Mouse (Mus musculus): ENCODE measurements at regions not wholly inside any gene's neighbourhood (a gene's known extent, or its start where the extent isn't known, plus 50 kb on each side); places are given as distances from the start of the nearest gene placed in this dataset.
"Not testable (repeated sequence)": the region's sequence is repeated elsewhere in the genome, so short reads cannot be mapped to it uniquely, and the experiment has no call there.

- no peak overlapping the region for H3K27ac ChIP-seq (ENCODE audit: low read depth, low read length)
- H3K4me2 ChIP-seq (ENCODE audit: low read length), result no peak overlapping the region
- ATAC-seq (no peak), DNase-seq (ENCODE audit: low spot score) (no peak)
- H3K4me3 ChIP-seq (ENCODE audit: low read depth, low read length), result no peak overlapping the region
- no peaks in the 10 kb centered on the region for H3K4me1 ChIP-seq (ENCODE audit: control insufficient read depth, insufficient read depth, low read length)
- H3K27me3 ChIP-seq (replicated peaks; ENCODE audit: control insufficient read depth, insufficient read depth, low read length), result no peaks in the 10 kb centered on the region
- no peaks in the 10 kb centered on the region for H3K36me3 ChIP-seq (ENCODE audit: control insufficient read depth, insufficient read depth, low read length)
- 76% methylated on average over 4 of the region's 4 CpGs for WGBS
- no peaks in the 10 kb centered on the region for H3K9me3 ChIP-seq (replicated peaks; ENCODE audit: control insufficient read depth, low read length)
- H3K9ac ChIP-seq (ENCODE audit: low read length), result no peak overlapping the region
Measured at GRCm38 (mm10) chr12:65450845-65451244, 225.5 kb downstream of the Wdr20rt start.

GRCm38 (mm10) chr12:65455683-65456082 is 230.4 kb downstream of the Wdr20rt start:
- WGBS, result 93% methylated on average over 3 of the region's 3 CpGs
- H3K4me2 ChIP-seq (ENCODE audit: low read length), result no peak overlapping the region
- no peak overlapping the region for H3K27ac ChIP-seq (ENCODE audit: low read depth, low read length)
- ATAC-seq (no peak), DNase-seq (ENCODE audit: low spot score) (no peak)
- no peaks in the 10 kb centered on the region for H3K36me3 ChIP-seq (ENCODE audit: control insufficient read depth, insufficient read depth, low read length)
- no peaks in the 10 kb centered on the region for H3K27me3 ChIP-seq (replicated peaks; ENCODE audit: control insufficient read depth, insufficient read depth, low read length)
- H3K9ac ChIP-seq (ENCODE audit: low read length), result no peak overlapping the region
- H3K4me3 ChIP-seq (ENCODE audit: low read depth, low read length), result no peak overlapping the region
- H3K9me3 ChIP-seq (replicated peaks; ENCODE audit: control insufficient read depth, low read length), result no peaks in the 10 kb centered on the region
- no peaks in the 10 kb centered on the region for H3K4me1 ChIP-seq (ENCODE audit: control insufficient read depth, insufficient read depth, low read length)

GRCm38 (mm10) chr12:65456956-65457355 is 231.6 kb downstream of the Wdr20rt start:
- H3K9me3 ChIP-seq (replicated peaks; ENCODE audit: control insufficient read depth, low read length), result no peaks in the 10 kb centered on the region
- WGBS, result 79% methylated on average over 3 of the region's 3 CpGs
- ATAC-seq (no peak), DNase-seq (ENCODE audit: low spot score) (no peak)
- no peak overlapping the region for H3K9ac ChIP-seq (ENCODE audit: low read length)
- H3K4me1 ChIP-seq (ENCODE audit: control insufficient read depth, insufficient read depth, low read length), result no peaks in the 10 kb centered on the region
- no peak overlapping the region for H3K4me3 ChIP-seq (ENCODE audit: low read depth, low read length)
- no peak overlapping the region for H3K27ac ChIP-seq (ENCODE audit: low read depth, low read length)
- no peak overlapping the region for H3K4me2 ChIP-seq (ENCODE audit: low read length)
- no peaks in the 10 kb centered on the region for H3K36me3 ChIP-seq (ENCODE audit: control insufficient read depth, insufficient read depth, low read length)
- no peaks in the 10 kb centered on the region for H3K27me3 ChIP-seq (replicated peaks; ENCODE audit: control insufficient read depth, insufficient read depth, low read length)

- no peak overlapping the region for H3K9ac ChIP-seq (ENCODE audit: low read length)
- H3K27ac ChIP-seq (ENCODE audit: low read depth, low read length), result no peak overlapping the region
- H3K4me2 ChIP-seq (ENCODE audit: low read length), result no peak overlapping the region
- no peaks in the 10 kb centered on the region for H3K9me3 ChIP-seq (replicated peaks; ENCODE audit: control insufficient read depth, low read length)
- no peak overlapping the region for H3K4me3 ChIP-seq (ENCODE audit: low read depth, low read length)
- H3K36me3 ChIP-seq (ENCODE audit: control insufficient read depth, insufficient read depth, low read length), result no peaks in the 10 kb centered on the region
- ATAC-seq, result no peak
- H3K27me3 ChIP-seq (replicated peaks; ENCODE audit: control insufficient read depth, insufficient read depth, low read length), result no peaks in the 10 kb centered on the region
- H3K4me1 ChIP-seq (ENCODE audit: control insufficient read depth, insufficient read depth, low read length), result no peaks in the 10 kb centered on the region
- DNase-seq (ENCODE audit: low spot score), result no peak
- 72% methylated on average over 2 of the region's 2 CpGs for WGBS
Measured at GRCm38 (mm10) chr12:65464246-65464645, 238.9 kb downstream of the Wdr20rt start.

- H3K27ac ChIP-seq (ENCODE audit: low read depth, low read length), result not testable (repeated sequence)
- WGBS, result 60% methylated on average over 9 of the region's 9 CpGs
Measured at GRCm38 (mm10) chr12:65478674-65479073, 253.4 kb downstream of the Wdr20rt start.

GRCm38 (mm10) chr12:65480829-65481228 is 255.5 kb downstream of the Wdr20rt start:
- H3K36me3 ChIP-seq (ENCODE audit: control insufficient read depth, insufficient read depth, low read length), result no peaks in the 10 kb centered on the region
- no peaks in the 10 kb centered on the region for H3K4me1 ChIP-seq (ENCODE audit: control insufficient read depth, insufficient read depth, low read length)
- 80% methylated on average over 4 of the region's 4 CpGs for WGBS
- no peak overlapping the region for H3K9ac ChIP-seq (ENCODE audit: low read length)
- no peak overlapping the region for H3K4me2 ChIP-seq (ENCODE audit: low read length)
- H3K27me3 ChIP-seq (replicated peaks; ENCODE audit: control insufficient read depth, insufficient read depth, low read length), result no peaks in the 10 kb centered on the region
- no peak overlapping the region for H3K4me3 ChIP-seq (ENCODE audit: low read depth, low read length)
- no peak for DNase-seq (ENCODE audit: low spot score)
- no peak overlapping the region for H3K27ac ChIP-seq (ENCODE audit: low read depth, low read length)
- no peaks in the 10 kb centered on the region for H3K9me3 ChIP-seq (replicated peaks; ENCODE audit: control insufficient read depth, low read length)
- no peak for ATAC-seq

More at GRCm38 (mm10) chr12:65478674-65479073, 253.4 kb downstream of the Wdr20rt start:
- not testable (repeated sequence) for H3K4me3 ChIP-seq (ENCODE audit: low read depth, low read length); H3K9me3 ChIP-seq (replicated peaks; ENCODE audit: control insufficient read depth, low read length); H3K4me1 ChIP-seq (ENCODE audit: control insufficient read depth, insufficient read depth, low read length); ATAC-seq; H3K36me3 ChIP-seq (ENCODE audit: control insufficient read depth, insufficient read depth, low read length); DNase-seq (ENCODE audit: low spot score); H3K4me2 ChIP-seq (ENCODE audit: low read length); H3K9ac ChIP-seq (ENCODE audit: low read length); H3K27me3 ChIP-seq (replicated peaks; ENCODE audit: control insufficient read depth, insufficient read depth, low read length)

DNA sequence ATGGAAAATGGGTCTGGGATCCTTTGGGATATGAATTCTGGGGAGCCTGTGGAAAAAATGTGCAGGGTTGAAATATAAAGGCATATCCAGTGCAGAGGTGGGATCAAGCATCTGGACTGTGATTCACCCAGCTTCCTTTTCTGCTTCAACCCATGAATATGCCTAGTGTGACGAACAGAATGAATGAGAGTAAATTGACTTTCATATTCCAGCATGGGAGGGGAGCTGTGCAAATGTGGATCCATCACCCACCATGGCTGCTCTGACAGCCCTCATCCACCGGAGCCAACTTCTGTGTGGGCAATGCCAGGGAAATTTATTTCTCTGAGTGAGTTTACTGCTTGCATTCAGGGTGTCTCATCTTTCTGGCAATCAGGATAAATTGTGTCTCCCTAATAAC is 265.8 kb downstream of the Wdr20rt start:
- H3K4me3 ChIP-seq (ENCODE audit: low read depth, low read length), result no peak overlapping the region
- DNase-seq (ENCODE audit: low spot score) (no peak), ATAC-seq (no peak)
- H3K9me3 ChIP-seq (replicated peaks; ENCODE audit: control insufficient read depth, low read length), result no peaks in the 10 kb centered on the region
- no peaks in the 10 kb centered on the region for H3K36me3 ChIP-seq (ENCODE audit: control insufficient read depth, insufficient read depth, low read length)
- 83% methylated on average over 2 of the region's 2 CpGs for WGBS
- no peak overlapping the region for H3K9ac ChIP-seq (ENCODE audit: low read length)
- H3K27me3 ChIP-seq (replicated peaks; ENCODE audit: control insufficient read depth, insufficient read depth, low read length), result no peaks in the 10 kb centered on the region
- no peak overlapping the region for H3K27ac ChIP-seq (ENCODE audit: low read depth, low read length)
- H3K4me1 ChIP-seq (ENCODE audit: control insufficient read depth, insufficient read depth, low read length), result no peaks in the 10 kb centered on the region
- no peak overlapping the region for H3K4me2 ChIP-seq (ENCODE audit: low read length)

DNA sequence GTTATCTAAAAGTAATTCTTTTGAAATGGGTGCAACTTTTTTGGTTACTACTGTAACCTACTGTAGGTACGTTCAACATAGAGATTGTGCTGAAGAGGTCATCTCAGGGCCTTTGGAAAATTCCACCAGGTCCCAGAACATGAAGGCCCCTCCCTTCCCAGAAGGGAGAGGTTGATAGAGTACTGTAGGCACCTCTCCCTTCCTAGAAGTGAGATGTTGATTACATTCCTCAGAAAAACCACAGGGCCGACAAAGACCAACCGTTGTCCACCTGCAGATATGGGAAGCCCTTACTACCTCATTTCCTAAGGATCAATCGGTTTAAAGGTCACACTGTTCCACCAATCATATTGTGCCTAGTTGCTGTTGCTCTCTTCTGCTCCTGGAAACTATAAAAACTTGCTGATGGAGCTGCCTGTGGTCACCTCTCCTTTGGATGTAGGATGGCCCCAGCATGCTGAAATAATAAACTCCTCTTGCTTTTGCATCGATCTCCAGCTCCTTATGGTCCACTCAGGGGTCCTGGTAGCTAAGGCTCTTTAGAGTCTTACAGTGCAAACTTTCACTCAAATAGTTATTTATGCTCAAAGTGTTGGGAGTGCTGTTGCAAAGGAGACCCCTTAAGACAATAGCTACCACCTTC is 269.2 kb downstream of the Wdr20rt start:
- no peak for ATAC-seq
- no peak overlapping the region for H3K9ac ChIP-seq (ENCODE audit: low read length)
- no peaks in the 10 kb centered on the region for H3K27me3 ChIP-seq (replicated peaks; ENCODE audit: control insufficient read depth, insufficient read depth, low read length)
- no peaks in the 10 kb centered on the region for H3K36me3 ChIP-seq (ENCODE audit: control insufficient read depth, insufficient read depth, low read length)
- no peaks in the 10 kb centered on the region for H3K9me3 ChIP-seq (replicated peaks; ENCODE audit: control insufficient read depth, low read length)
- no peaks in the 10 kb centered on the region for H3K4me1 ChIP-seq (ENCODE audit: control insufficient read depth, insufficient read depth, low read length)
- no peak overlapping the region for H3K4me3 ChIP-seq (ENCODE audit: low read depth, low read length)
- no peak overlapping the region for H3K4me2 ChIP-seq (ENCODE audit: low read length)
- no peak overlapping the region for H3K27ac ChIP-seq (ENCODE audit: low read depth, low read length)
- 93% methylated on average over 5 of the region's 5 CpGs for WGBS
- no peak for DNase-seq (ENCODE audit: low spot score)

- Histone ChIP-seq H3K4me2 (ENCODE audit: low read length) (no peak overlapping the region), H3K4me3 (ENCODE audit: low read depth, low read length) (no peak overlapping the region), H3K36me3 (ENCODE audit: control insufficient read depth, insufficient read depth, low read length) (no peaks in the 10 kb centered on the region), H3K27ac (ENCODE audit: low read depth, low read length) (no peak overlapping the region), H3K9me3 (replicated peaks; ENCODE audit: control insufficient read depth, low read length) (no peaks in the 10 kb centered on the region), H3K4me1 (ENCODE audit: control insufficient read depth, insufficient read depth, low read length) (no peaks in the 10 kb centered on the region), H3K27me3 (replicated peaks; ENCODE audit: control insufficient read depth, insufficient read depth, low read length) (no peaks in the 10 kb centered on the region), H3K9ac (ENCODE audit: low read length) (no peak overlapping the region)
- WGBS, result 82% methylated on average over 6 of the region's 6 CpGs
- DNase-seq (ENCODE audit: low spot score), result no peak
- ATAC-seq, result no peak
Measured at GRCm38 (mm10) chr12:65496613-65497012, 271.3 kb downstream of the Wdr20rt start.

Data from forebrain, embryonic 14.5 days (tissue).